Mouse (Mus musculus): ENCODE measurements around the gene Mras. TPM values are rescaled to one million over a fixed set of nuclear protein-coding genes. Genes with fewer than 3 reads are reported as not detected.

Mras gene
- polyA plus RNA-seq, 1 experiment from 2014 or later: 11.0 TPM

- H3K36me3 ChIP-seq: no peaks in the 10 kb centered on the region
- no peak overlapping the region for H3K4me2 ChIP-seq (replicated peaks)
- no peak overlapping the region for H3K4me3 ChIP-seq (replicated peaks)
- no peak overlapping the region for H3K27ac ChIP-seq
- H3K4me1 ChIP-seq (replicated peaks): no peaks in the 10 kb centered on the region
- H3K9ac ChIP-seq: no peak overlapping the region
- no peaks in the 10 kb centered on the region for H3K27me3 ChIP-seq (replicated peaks)
- 81% methylated on average over 13 of the region's 13 CpGs for WGBS
- H3K9me3 ChIP-seq: no peaks in the 10 kb centered on the region
- ATAC-seq: no peak
These were observed 39.9 kb downstream of the Mras start for GRCm38 (mm10) chr9:99397056-99397815.

GRCm38 (mm10) chr9:99394366-99394765 lies 42.8 kb downstream of the Mras start:
- no peaks in the 10 kb centered on the region for H3K36me3 ChIP-seq
- H3K4me3 ChIP-seq (replicated peaks): no peak overlapping the region
- no peak overlapping the region for H3K9ac ChIP-seq
- H3K27me3 ChIP-seq (replicated peaks): no peaks in the 10 kb centered on the region
- H3K4me1 ChIP-seq (replicated peaks): no peaks in the 10 kb centered on the region
- H3K4me2 ChIP-seq (replicated peaks): no peak overlapping the region
- WGBS: 73% methylated on average over 11 of the region's 11 CpGs
- H3K27ac ChIP-seq: no peak overlapping the region
- no peaks in the 10 kb centered on the region for H3K9me3 ChIP-seq
- no peak for ATAC-seq

- 94% methylated on average over 8 of the region's 8 CpGs for WGBS
- H3K27me3 ChIP-seq (replicated peaks): no peaks in the 10 kb centered on the region
- no peaks in the 10 kb centered on the region for H3K4me1 ChIP-seq (replicated peaks)
- no peaks in the 10 kb centered on the region for H3K36me3 ChIP-seq
- H3K9me3 ChIP-seq: no peaks in the 10 kb centered on the region
- H3K27ac ChIP-seq: no peak overlapping the region
- ATAC-seq: no peak
- no peak overlapping the region for H3K4me3 ChIP-seq (replicated peaks)
- no peak overlapping the region for H3K4me2 ChIP-seq (replicated peaks)
- H3K9ac ChIP-seq: no peak overlapping the region
These were observed 44.0 kb downstream of the Mras start for GRCm38 (mm10) chr9:99393146-99393545.

GRCm38 (mm10) chr9:99391557-99391956 lies 45.6 kb downstream of the Mras start:
- Histone ChIP-seq H3K4me2 (replicated peaks) (no peak overlapping the region), H3K27me3 (replicated peaks) (no peaks in the 10 kb centered on the region), H3K9me3 (no peaks in the 10 kb centered on the region), H3K27ac (no peak overlapping the region), H3K4me3 (replicated peaks) (no peak overlapping the region), H3K36me3 (no peaks in the 10 kb centered on the region), H3K4me1 (replicated peaks) (no peaks in the 10 kb centered on the region), H3K9ac (no peak overlapping the region)
- ATAC-seq: no peak
- 92% methylated on average over 10 of the region's 10 CpGs for WGBS

- Histone ChIP-seq H3K27me3 (replicated peaks) (no peaks in the 10 kb centered on the region), H3K9me3 (no peaks in the 10 kb centered on the region), H3K9ac (no peak overlapping the region), H3K4me3 (replicated peaks) (no peak overlapping the region), H3K36me3 (no peaks in the 10 kb centered on the region), H3K27ac (no peak overlapping the region), H3K4me1 (replicated peaks) (no peaks in the 10 kb centered on the region), H3K4me2 (replicated peaks) (no peak overlapping the region)
- no peak for ATAC-seq
- 34% methylated on average over 2 of the region's 2 CpGs for WGBS
These were observed 46.5 kb downstream of the Mras start for GRCm38 (mm10) chr9:99390716-99391115.

GRCm38 (mm10) chr9:99390201-99390600 lies 47.0 kb downstream of the Mras start:
- ATAC-seq: peak; percentile 49; the same call in 1 of the 2 replicates
- no peak overlapping the region for H3K4me3 ChIP-seq (replicated peaks)

GRCm38 (mm10) chr9:99389506-99389905 lies 47.7 kb downstream of the Mras start:
- Histone ChIP-seq H3K4me2 (replicated peaks) (no peak overlapping the region), H3K4me3 (replicated peaks) (no peak overlapping the region), H3K9me3 (no peaks in the 10 kb centered on the region), H3K36me3 (no peaks in the 10 kb centered on the region), H3K4me1 (replicated peaks) (no peaks in the 10 kb centered on the region), H3K27me3 (replicated peaks) (no peaks in the 10 kb centered on the region), H3K9ac (no peak overlapping the region), H3K27ac (no peak overlapping the region)
- WGBS: 69% methylated on average over 8 of the region's 8 CpGs
- no peak for ATAC-seq

More at GRCm38 (mm10) chr9:99390201-99390600, 47.0 kb downstream of the Mras start:
- H3K9me3 ChIP-seq: no peaks in the 10 kb centered on the region
- H3K27ac ChIP-seq: no peak overlapping the region
- no peaks in the 10 kb centered on the region for H3K36me3 ChIP-seq
- H3K4me1 ChIP-seq (replicated peaks): no peaks in the 10 kb centered on the region
- H3K4me2 ChIP-seq (replicated peaks): no peak overlapping the region
- H3K9ac ChIP-seq: no peak overlapping the region
- no peaks in the 10 kb centered on the region for H3K27me3 ChIP-seq (replicated peaks)
- WGBS: 55% methylated on average over 5 of the region's 5 CpGs

- no peaks in the 10 kb centered on the region for H3K36me3 ChIP-seq
- no peaks in the 10 kb centered on the region for H3K9me3 ChIP-seq
- H3K9ac ChIP-seq: no peak overlapping the region
- H3K27me3 ChIP-seq (replicated peaks): no peaks in the 10 kb centered on the region
- no peak overlapping the region for H3K4me2 ChIP-seq (replicated peaks)
- no peak overlapping the region for H3K4me3 ChIP-seq (replicated peaks)
- no peak overlapping the region for H3K27ac ChIP-seq
- H3K4me1 ChIP-seq (replicated peaks): no peaks in the 10 kb centered on the region
- 77% methylated on average over 9 of the region's 9 CpGs for WGBS
- no peak for ATAC-seq
These were observed 48.3 kb downstream of the Mras start for GRCm38 (mm10) chr9:99388856-99389255.

- Histone ChIP-seq H3K4me3 (replicated peaks) (no peak overlapping the region), H3K9ac (no peak overlapping the region), H3K9me3 (no peaks in the 10 kb centered on the region), H3K4me2 (replicated peaks) (no peak overlapping the region), H3K27me3 (replicated peaks) (no peaks in the 10 kb centered on the region), H3K4me1 (replicated peaks) (no peaks in the 10 kb centered on the region), H3K27ac (no peak overlapping the region), H3K36me3 (no peaks in the 10 kb centered on the region)
- ATAC-seq: no peak
- 77% methylated on average over 5 of the region's 5 CpGs for WGBS
These were observed 49.1 kb downstream of the Mras start for GRCm38 (mm10) chr9:99388078-99388477.

- ATAC-seq: no peak
- Histone ChIP-seq H3K36me3 (no peaks in the 10 kb centered on the region), H3K27me3 (replicated peaks) (no peaks in the 10 kb centered on the region), H3K27ac (no peak overlapping the region), H3K4me1 (replicated peaks) (no peaks in the 10 kb centered on the region), H3K9ac (no peak overlapping the region), H3K4me3 (replicated peaks) (no peak overlapping the region), H3K9me3 (no peaks in the 10 kb centered on the region), H3K4me2 (replicated peaks) (no peak overlapping the region)
- 67% methylated on average over 9 of the region's 9 CpGs for WGBS
These were observed 54.6 kb downstream of the Mras start for GRCm38 (mm10) chr9:99382556-99382955.

- Histone ChIP-seq H3K27me3 (replicated peaks) (no peaks in the 10 kb centered on the region), H3K4me1 (replicated peaks) (no peaks in the 10 kb centered on the region; the same call in 1 of the 2 replicates), H3K27ac (no peak overlapping the region), H3K9ac (no peak overlapping the region), H3K36me3 (no peaks in the 10 kb centered on the region), H3K4me2 (replicated peaks) (no peak overlapping the region), H3K4me3 (replicated peaks) (no peak overlapping the region), H3K9me3 (no peaks in the 10 kb centered on the region)
- ATAC-seq: no peak
- WGBS: 64% methylated on average over 5 of the region's 5 CpGs
These were observed 58.0 kb downstream of the Mras start for GRCm38 (mm10) chr9:99379194-99379593.

GRCm38 (mm10) chr9:99376591-99377418 lies 60.4 kb downstream of the Mras start:
- Histone ChIP-seq H3K27me3 (replicated peaks) (no peaks in the 10 kb centered on the region), H3K36me3 (no peaks in the 10 kb centered on the region), H3K4me3 (replicated peaks) (no peak overlapping the region), H3K4me1 (replicated peaks) (no peaks in the 10 kb centered on the region; the same call in 1 of the 2 replicates), H3K27ac (no peak overlapping the region), H3K9ac (no peak overlapping the region), H3K9me3 (no peaks in the 10 kb centered on the region), H3K4me2 (replicated peaks) (no peak overlapping the region)
- no peak for ATAC-seq
- WGBS: 8% methylated on average over 14 of the region's 14 CpGs

Data from intestine, embryonic 15.5 days (tissue).